Mouse (Mus musculus) megakaryocyte, embryonic 14.5 days (primary cell): ENCODE measurements around the gene Hist1h2bh.

Experiments
- FLI1 ChIP-seq: IDR thresholded peaks from 2 replicates; pipeline ENCODE4 v1.6.1; 2012; ENCODE audit warnings: low read length, inconsistent platforms, mixed read lengths
- GATA1 ChIP-seq: IDR thresholded peaks from 3 replicates; pipeline ENCODE4 v1.6.1; 2012; ENCODE audit warnings: mixed read lengths, low read length, inconsistent platforms, borderline replicate concordance

DNA sequence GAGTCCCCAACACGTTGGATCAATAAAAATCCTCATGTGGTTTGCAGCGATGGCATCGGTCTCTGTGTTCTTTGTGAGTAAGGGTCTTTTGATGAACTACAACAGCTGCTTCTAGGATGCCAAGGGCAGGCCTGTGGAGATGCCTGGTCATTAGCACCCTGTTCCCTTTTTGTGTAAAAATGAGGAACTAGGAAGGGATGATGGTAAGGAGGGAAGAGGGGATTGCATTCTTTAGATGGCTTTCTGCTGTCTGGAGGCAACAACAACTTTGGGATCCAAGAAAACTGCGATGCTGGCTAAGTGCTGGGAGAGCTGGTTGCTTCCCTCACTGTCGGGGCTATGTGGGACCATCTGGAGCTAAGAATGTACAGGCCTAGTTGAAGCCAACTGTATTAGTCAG lies 4.9 kb downstream of the Hist1h2bh start:
- TF ChIP-seq GATA1 (no peak), FLI1 (no peak)
